Mouse (Mus musculus): ENCODE measurements around the gene Jam3. TPM values are rescaled to one million over a fixed set of nuclear protein-coding genes. Genes with fewer than 3 reads are reported as not detected.

Gene Jam3
- polyA plus RNA-seq, 1 experiment from 2014 or later: 113 TPM

DNA sequence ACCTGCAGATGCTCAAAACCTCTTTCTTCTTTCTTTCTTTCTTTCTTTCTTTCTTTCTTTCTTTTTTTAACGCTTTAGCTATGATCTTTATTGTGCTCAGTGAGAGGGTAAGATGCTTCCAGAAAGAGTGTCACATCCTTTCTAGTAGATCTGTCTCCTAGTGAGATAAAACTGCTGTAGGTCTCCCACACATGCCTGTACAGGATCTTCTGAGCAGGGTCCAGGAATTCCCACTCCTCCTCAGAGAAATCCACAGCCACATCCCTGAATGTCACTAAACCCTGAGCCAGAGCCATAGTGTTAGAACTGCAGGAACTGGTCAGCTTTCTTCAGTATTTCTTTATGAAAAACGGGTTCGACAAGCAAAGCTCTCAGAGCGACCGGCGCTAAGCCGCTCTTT lies 19.8 kb downstream of the Jam3 start:
- Histone ChIP-seq H3K27ac (no peak overlapping the region), H3K36me3 (ENCODE audit: poor library complexity, severe bottlenecking) (peaks cover 15% of the 10 kb centered on the region), H3K9me3 (replicated peaks) (no peaks in the 10 kb centered on the region), H3K4me3 (no peak overlapping the region), H3K4me1 (no peaks in the 10 kb centered on the region), H3K27me3 (no peaks in the 10 kb centered on the region), H3K4me2 (no peak overlapping the region), H3K9ac (no peak overlapping the region)
- no peak for ATAC-seq
- WGBS: 88% methylated on average over 7 of the region's 7 CpGs

DNA sequence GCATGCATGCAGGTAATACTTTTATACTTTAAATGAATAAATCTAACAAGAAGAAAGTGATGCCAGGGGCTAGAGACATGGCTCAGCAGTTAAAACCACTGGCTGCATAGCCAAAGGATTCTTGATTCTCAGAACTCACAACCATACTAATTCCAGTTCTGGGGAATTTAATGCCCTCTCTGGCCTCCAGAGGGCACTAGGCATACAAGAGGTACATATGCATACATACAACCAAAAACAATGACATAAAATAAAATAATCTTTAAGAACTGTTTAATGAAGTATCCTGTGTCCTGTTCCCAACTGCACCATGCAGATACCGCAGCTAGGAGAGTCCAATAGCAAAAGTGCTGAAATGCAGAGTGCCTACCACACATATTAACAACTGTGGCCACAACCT lies 20.8 kb downstream of the Jam3 start:
- WGBS: 78% methylated on average over 1 of the region's 1 CpGs

DNA sequence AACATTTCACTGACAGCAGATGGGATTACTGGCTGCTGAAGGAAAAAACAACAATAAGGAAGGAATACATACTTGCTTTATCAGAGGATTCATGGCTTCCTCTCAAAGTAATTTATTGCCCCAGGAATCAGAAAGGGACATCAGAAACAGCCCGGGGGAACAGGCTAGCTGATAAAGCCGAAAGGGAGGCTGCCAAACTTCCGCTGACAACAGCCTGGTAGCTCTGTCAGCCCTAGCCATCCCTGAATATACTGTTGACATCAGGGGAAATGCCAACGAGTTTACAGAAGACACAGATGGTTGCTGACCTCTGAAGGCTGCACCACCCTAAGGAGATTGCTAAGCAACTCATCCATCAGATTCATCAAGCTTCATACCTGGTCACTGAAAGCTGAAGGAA lies 26.6 kb downstream of the Jam3 start:
- peaks cover 21% of the 10 kb centered on the region for H3K36me3 ChIP-seq (ENCODE audit: poor library complexity, severe bottlenecking)
- no peaks in the 10 kb centered on the region for H3K9me3 ChIP-seq (replicated peaks)
- H3K27ac ChIP-seq: no peak overlapping the region
- H3K4me1 ChIP-seq: peaks cover 22% of the 10 kb centered on the region
- no peak for ATAC-seq
- H3K9ac ChIP-seq: no peak overlapping the region
- H3K4me3 ChIP-seq: no peak overlapping the region
- H3K4me2 ChIP-seq: no peak overlapping the region
- 91% methylated on average over 4 of the region's 4 CpGs for WGBS
- no peaks in the 10 kb centered on the region for H3K27me3 ChIP-seq

More for the DNA sequence above, 20.8 kb downstream of the Jam3 start:
- Histone ChIP-seq H3K4me2 (no peak overlapping the region), H3K4me1 (no peaks in the 10 kb centered on the region), H3K9me3 (replicated peaks) (no peaks in the 10 kb centered on the region), H3K27me3 (no peaks in the 10 kb centered on the region), H3K4me3 (no peak overlapping the region), H3K36me3 (ENCODE audit: poor library complexity, severe bottlenecking) (0 out of 2 replicates have a peak, but pooled peaks cover 10% of the 10 kb centered on the region), H3K27ac (no peak overlapping the region), H3K9ac (no peak overlapping the region)
- peak; percentile 21; the same call in 1 of the 2 replicates for ATAC-seq

DNA sequence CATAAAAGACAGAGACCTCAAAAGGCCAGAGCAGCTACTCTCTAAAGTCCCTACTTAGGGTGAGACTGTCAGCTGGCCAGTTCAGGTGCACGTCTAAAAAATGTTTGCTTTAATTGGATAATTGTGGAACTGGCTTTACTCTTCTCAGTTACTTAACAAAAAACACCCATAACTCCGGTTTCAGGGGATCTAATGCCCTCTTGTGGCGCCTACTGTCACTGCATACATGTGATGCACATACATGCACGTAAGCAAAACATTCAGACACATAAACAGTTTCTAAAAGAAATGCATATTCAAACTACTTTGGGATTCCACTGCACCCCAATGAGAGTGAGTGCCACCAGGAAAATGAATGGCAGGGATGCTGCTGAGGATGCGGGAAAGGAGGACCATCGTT lies 28.7 kb downstream of the Jam3 start:
- Histone ChIP-seq H3K36me3 (ENCODE audit: poor library complexity, severe bottlenecking) (peaks cover 15% of the 10 kb centered on the region), H3K9me3 (replicated peaks) (no peaks in the 10 kb centered on the region), H3K4me3 (no peak overlapping the region), H3K27ac (no peak overlapping the region), H3K4me1 (peaks cover 37% of the 10 kb centered on the region), H3K9ac (no peak overlapping the region), H3K4me2 (no peak overlapping the region), H3K27me3 (no peaks in the 10 kb centered on the region)
- 89% methylated on average over 6 of the region's 6 CpGs for WGBS
- ATAC-seq: no peak

DNA sequence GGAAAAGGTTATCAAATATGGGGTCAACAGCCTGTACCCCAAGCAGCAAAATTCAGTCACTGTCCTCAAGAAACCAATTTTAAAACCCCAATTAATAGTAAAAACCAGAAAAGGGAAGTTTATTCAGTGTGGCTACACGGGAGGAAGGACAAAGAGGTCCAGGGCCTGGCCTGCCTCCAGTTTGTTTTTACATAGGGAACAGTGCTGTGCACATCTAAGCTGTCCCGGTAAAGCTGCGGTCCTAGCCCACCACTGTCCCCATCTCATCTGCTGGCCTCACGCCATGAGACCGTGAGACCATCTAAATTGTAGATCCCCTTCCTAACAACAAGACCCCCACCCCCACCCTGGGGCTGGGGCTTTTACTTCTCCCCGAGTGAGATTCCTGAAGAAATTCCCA lies 29.8 kb downstream of the Jam3 start:
- ATAC-seq: peak; percentile 25; the same call in 1 of the 2 replicates
- Histone ChIP-seq H3K9me3 (replicated peaks) (no peaks in the 10 kb centered on the region), H3K4me1 (peaks cover 41% of the 10 kb centered on the region), H3K9ac (no peak overlapping the region; the same call in 1 of the 2 replicates), H3K27ac (no peak overlapping the region), H3K4me2 (no peak overlapping the region), H3K4me3 (no peak overlapping the region), H3K36me3 (ENCODE audit: poor library complexity, severe bottlenecking) (peaks cover 15% of the 10 kb centered on the region), H3K27me3 (no peaks in the 10 kb centered on the region)
- 27% methylated on average over 6 of the region's 6 CpGs for WGBS

DNA sequence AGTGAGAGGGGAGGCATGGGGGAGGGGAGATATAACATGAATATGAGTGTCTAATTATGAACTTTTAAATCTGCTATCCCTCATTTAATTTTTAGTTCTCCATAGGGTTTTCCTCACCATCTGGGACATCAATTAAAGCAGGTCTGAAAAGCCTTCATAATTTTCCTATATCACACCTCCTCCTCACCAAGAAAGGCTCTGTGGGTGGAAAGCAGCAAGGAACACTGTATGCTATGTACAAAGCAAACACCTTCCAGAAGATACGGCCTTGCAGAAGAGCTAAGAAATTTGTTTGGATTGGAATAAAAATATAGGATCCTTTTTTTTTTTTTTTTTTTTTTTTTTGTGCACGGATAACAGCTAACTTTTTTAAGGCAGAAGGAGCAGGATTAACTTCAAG lies 31.3 kb downstream of the Jam3 start:
- Histone ChIP-seq H3K4me3 (no peak overlapping the region), H3K4me1 (peaks cover 44% of the 10 kb centered on the region), H3K9me3 (replicated peaks) (no peaks in the 10 kb centered on the region), H3K4me2 (no peak overlapping the region), H3K27ac (no peak overlapping the region), H3K27me3 (no peaks in the 10 kb centered on the region), H3K36me3 (ENCODE audit: poor library complexity, severe bottlenecking) (peaks cover 15% of the 10 kb centered on the region), H3K9ac (no peak overlapping the region)
- 84% methylated on average over 2 of the region's 2 CpGs for WGBS
- ATAC-seq: no peak

DNA sequence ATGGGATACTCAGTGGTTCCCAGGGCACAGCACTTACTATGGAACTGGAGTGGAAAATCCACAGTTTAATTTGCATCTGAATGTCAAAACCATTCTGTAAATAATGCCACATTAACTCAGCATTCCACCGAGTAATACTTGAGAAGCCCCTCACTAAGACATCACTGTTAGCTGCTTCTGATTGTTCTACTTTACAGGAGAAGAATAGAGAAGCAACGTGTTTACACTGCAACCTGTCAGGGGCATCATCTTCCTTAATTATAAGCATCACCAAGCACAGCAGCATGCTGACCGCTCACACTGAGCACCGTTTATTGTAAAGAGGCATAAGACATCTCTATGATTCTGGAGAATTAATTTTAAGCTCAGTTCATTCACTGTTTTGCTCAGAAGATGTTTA lies 32.3 kb downstream of the Jam3 start:
- Histone ChIP-seq H3K27me3 (no peaks in the 10 kb centered on the region), H3K4me1 (peaks cover 47% of the 10 kb centered on the region), H3K9me3 (replicated peaks) (no peaks in the 10 kb centered on the region), H3K36me3 (ENCODE audit: poor library complexity, severe bottlenecking) (peaks cover 12% of the 10 kb centered on the region), H3K4me3 (no peak overlapping the region), H3K9ac (no peak overlapping the region), H3K4me2 (no peak overlapping the region), H3K27ac (peak overlapping the region; percentile 27)
- ATAC-seq: 0 out of 2 replicates have a peak, but pooled peaks have one; percentile 36
- 25% methylated on average over 4 of the region's 4 CpGs for WGBS

DNA sequence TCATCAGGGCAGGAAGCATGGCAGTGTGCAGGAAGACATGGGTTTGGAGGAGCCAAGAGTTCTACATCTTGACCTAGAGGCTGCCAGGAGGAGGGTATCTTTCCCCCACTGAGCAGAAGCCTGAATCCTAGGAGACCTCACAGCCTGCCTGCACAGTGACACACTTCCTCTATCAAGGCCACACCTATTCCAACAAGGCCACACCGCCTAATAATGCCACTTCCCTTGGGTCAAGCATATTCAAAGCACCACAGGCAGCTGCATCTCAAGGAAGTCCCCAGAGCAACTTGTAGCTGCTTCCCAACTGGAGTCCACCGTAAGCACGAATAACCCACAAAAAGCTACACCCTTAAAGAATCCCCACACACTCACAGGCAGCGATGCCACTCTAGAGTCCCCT lies 33.1 kb downstream of the Jam3 start:
- no peaks in the 10 kb centered on the region for H3K27me3 ChIP-seq
- 82% methylated on average over 4 of the region's 4 CpGs for WGBS
- H3K9me3 ChIP-seq (replicated peaks): no peaks in the 10 kb centered on the region
- ATAC-seq: no peak
- peaks cover 4% of the 10 kb centered on the region for H3K36me3 ChIP-seq (ENCODE audit: poor library complexity, severe bottlenecking)
- H3K4me1 ChIP-seq: peaks cover 51% of the 10 kb centered on the region
- H3K4me2 ChIP-seq: no peak overlapping the region
- no peak overlapping the region for H3K27ac ChIP-seq
- no peak overlapping the region for H3K9ac ChIP-seq
- H3K4me3 ChIP-seq: no peak overlapping the region

DNA sequence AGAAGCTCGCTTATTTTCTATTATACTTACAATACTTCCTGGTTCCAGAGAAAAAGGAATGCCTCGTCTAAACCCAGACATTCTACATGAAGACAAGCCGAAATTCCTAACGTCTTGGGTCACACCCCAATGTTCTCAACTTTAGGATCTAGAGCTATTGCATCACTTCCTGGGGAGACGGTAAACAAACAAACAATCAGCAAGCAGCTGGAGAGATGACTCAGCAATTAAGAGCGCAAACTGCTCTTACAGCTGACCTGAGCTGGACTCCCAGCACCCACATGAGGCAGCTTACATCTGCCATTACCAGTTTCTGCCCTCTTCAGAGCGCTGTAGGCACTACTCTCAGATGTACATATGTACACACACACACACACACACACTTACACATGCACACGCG lies 34.0 kb downstream of the Jam3 start:
- H3K4me3 ChIP-seq: no peak overlapping the region
- H3K4me1 ChIP-seq: peaks cover 49% of the 10 kb centered on the region
- H3K36me3 ChIP-seq (ENCODE audit: poor library complexity, severe bottlenecking): no peaks in the 10 kb centered on the region
- H3K27me3 ChIP-seq: no peaks in the 10 kb centered on the region
- no peaks in the 10 kb centered on the region for H3K9me3 ChIP-seq (replicated peaks)
- no peak overlapping the region for H3K9ac ChIP-seq
- no peak overlapping the region for H3K27ac ChIP-seq
- WGBS: 87% methylated on average over 9 of the region's 9 CpGs
- H3K4me2 ChIP-seq: no peak overlapping the region
- no peak for ATAC-seq

DNA sequence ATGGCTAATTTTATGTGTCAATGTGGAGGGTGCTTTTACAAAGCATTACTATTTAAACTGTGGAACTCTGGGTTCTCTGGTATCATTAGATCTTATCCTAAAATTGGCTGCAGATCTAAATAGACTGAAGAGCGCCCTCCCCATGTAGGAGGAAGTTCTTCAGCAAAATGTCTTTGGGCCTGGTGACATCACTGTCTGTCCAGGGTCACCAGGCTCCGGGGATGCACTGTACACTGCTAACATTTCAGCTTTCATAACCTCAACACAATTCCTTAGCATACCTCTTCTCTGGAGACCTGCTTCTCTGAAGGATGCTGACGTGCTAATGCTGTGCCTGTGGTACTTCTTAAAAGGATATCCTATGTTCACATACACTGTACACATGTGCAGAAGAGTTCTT lies 43.5 kb downstream of the Jam3 start:
- Histone ChIP-seq H3K27me3 (no peaks in the 10 kb centered on the region), H3K4me2 (no peak overlapping the region), H3K9ac (no peak overlapping the region), H3K9me3 (replicated peaks) (no peaks in the 10 kb centered on the region), H3K27ac (no peak overlapping the region), H3K36me3 (ENCODE audit: poor library complexity, severe bottlenecking) (no peaks in the 10 kb centered on the region), H3K4me1 (peaks cover 28% of the 10 kb centered on the region), H3K4me3 (no peak overlapping the region)
- ATAC-seq: no peak
- WGBS: 92% methylated on average over 3 of the region's 3 CpGs

DNA sequence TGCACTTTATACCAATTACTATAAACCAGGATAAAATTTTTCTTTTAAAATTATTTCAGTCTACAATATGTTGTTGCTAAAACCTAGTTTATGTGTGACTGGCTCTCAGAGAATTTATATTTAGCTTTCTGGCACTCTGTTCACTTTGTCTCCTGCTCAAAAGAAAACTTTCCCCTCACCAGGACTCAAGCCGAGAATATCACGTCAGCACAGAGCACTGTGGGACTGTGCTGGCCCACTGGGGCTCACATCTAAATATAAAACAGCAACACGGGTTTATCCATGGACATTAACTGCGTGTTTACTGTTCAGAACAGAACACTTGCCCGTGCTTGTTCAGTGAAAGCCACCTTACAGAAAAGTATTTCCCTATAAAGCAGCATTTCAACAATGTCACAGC lies 44.5 kb downstream of the Jam3 start:
- no peak overlapping the region for H3K9ac ChIP-seq
- H3K27me3 ChIP-seq: no peaks in the 10 kb centered on the region
- H3K4me1 ChIP-seq: peaks cover 28% of the 10 kb centered on the region
- 0 out of 2 replicates have a peak, but pooled peaks cover 2% of the 10 kb centered on the region for H3K36me3 ChIP-seq (ENCODE audit: poor library complexity, severe bottlenecking)
- H3K27ac ChIP-seq: no peak overlapping the region
- no peaks in the 10 kb centered on the region for H3K9me3 ChIP-seq (replicated peaks)
- no peak overlapping the region for H3K4me2 ChIP-seq
- WGBS: 77% methylated on average over 5 of the region's 5 CpGs
- no peak for ATAC-seq
- H3K4me3 ChIP-seq: no peak overlapping the region

DNA sequence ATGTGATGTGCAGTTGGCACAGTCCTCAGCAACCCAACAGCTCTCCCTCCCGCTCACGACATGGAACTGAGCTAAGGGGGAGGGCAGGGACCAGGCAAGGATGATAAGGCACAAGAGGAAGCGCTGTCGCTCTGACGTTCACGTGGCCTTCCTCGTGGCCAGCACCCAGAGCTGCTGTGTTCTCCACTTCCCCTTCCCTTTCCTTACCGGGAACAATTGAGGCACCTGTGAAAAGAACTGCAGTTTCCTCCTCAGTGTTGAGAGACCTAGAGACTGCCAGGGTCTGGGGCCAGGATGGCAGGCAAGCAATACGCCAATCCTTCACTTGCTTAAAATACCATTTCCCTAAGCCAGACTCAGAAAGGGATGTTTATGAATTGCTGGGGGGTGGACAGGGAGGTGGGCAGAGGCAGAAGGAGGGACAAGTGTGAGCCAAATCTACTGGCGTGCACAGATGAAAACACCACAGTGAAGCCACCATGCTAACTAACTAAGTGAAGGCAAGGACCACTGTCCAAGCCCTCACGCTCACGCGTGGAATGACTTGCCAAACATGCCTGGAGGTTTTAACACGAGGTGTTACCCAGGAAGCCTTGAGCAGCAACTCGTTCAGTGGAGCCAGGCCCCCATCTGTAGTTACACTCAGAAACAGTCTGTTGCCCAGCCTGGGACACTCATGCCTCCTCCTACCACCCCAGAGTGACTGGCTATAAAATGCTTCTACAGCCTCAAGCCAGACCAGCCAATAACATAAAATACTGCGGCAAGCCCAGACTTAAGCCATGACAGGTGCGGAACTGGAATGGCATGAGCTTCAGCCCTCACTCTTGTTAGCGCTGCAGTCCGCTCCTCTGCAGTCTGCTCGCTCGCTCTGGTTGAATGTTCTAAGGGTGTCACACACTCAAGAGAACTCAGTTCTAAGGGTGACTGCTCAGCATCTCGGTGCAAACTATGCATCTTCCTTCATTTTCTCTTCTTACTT lies 45.4 kb downstream of the Jam3 start:
- 80% methylated on average over 22 of the region's 22 CpGs for WGBS

More for the DNA sequence above, 45.4 kb downstream of the Jam3 start:
- Histone ChIP-seq H3K4me3 (no peak overlapping the region), H3K9me3 (replicated peaks) (no peaks in the 10 kb centered on the region), H3K4me1 (peaks cover 28% of the 10 kb centered on the region), H3K4me2 (no peak overlapping the region), H3K36me3 (ENCODE audit: poor library complexity, severe bottlenecking) (peaks cover 10% of the 10 kb centered on the region), H3K27ac (peak overlapping the region; percentile 48), H3K27me3 (no peaks in the 10 kb centered on the region), H3K9ac (peak overlapping the region; percentile 41; the same call in 1 of the 2 replicates)
- ATAC-seq: 0 out of 2 replicates have a peak, but pooled peaks have one; percentile 23
